Mouse (Mus musculus): ENCODE measurements at regions not wholly inside any gene's neighbourhood (a gene's known extent, or its start where the extent isn't known, plus 50 kb on each side); places are given as distances from the start of the nearest gene placed in this dataset.

DNA sequence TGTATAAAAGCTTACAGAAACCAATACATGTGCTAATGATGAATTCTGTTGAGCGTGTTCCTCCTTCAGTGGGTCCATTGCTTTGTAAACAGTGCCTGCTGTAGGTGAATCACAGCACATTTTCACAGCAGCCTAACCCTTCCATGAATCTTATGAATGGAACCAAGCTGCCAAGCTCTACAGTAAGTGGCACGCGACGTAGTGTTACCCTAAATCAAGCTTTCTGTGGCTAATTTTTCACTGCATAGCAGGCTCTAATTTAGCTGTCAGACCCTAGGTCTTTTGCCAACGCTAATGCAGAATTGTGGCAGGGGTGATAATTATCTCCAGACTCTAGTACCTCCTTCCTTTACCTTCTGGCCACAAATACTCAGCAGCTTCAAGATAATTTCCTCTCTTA lies 339.0 kb upstream of the Ercc4 start:
- Histone ChIP-seq H3K4me3 (no peak overlapping the region), H3K9me3 (no peaks in the 10 kb centered on the region), H3K9ac (no peak overlapping the region), H3K27me3 (no peaks in the 10 kb centered on the region), H3K36me3 (no peaks in the 10 kb centered on the region), H3K27ac (no peak overlapping the region), H3K4me2 (replicated peaks) (no peak overlapping the region), H3K4me1 (no peaks in the 10 kb centered on the region)
- no peak for ATAC-seq (ENCODE audit: low FRiP score, low read depth)
- WGBS: 61% methylated on average over 5 of the region's 5 CpGs

DNA sequence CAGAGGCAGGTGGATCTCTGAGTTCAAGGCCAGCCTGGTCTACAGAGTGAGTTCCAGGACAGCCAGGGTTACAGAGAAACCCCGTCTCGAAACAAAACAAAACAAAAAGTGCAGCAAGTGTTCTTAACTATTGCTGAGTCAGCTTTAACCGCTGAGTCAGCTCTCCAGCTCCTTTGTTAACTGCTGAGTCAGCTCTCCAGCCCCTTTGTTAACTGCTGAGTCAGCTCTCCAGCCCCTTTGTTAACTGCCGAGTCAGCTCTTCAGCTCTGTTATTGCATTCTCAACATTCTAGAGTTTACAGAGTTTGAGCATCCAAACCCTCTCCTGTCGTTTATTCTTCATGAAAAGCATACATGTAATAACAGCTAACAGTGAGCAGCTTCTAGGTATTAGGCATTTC lies 336.9 kb upstream of the Ercc4 start:
- Histone ChIP-seq H3K9ac (no peak overlapping the region), H3K27me3 (no peaks in the 10 kb centered on the region), H3K36me3 (no peaks in the 10 kb centered on the region), H3K4me3 (no peak overlapping the region), H3K4me2 (replicated peaks) (no peak overlapping the region), H3K27ac (no peak overlapping the region), H3K4me1 (no peaks in the 10 kb centered on the region), H3K9me3 (no peaks in the 10 kb centered on the region)
- WGBS: 87% methylated on average over 5 of the region's 5 CpGs
- ATAC-seq (ENCODE audit: low FRiP score, low read depth): no peak

DNA sequence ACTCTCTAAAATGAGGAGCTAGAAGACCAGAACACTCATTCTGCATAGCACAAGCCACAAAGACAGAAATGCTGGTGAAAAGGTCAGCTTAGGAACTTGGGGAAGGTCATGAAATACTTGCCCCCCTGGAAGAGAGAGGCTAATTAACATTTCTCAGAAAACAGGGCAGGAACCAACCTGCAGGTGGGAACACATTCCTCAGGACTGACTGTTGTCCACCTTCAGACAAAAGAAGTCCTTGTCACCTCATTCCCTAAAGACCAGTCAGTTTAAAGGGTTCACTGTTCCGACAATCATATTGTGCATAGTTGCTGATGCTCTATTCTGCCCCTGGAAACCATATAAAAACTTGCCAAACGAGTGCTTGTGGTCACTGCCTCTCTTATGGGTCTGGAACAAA lies 333.6 kb upstream of the Ercc4 start:
- Histone ChIP-seq H3K27ac (no peak overlapping the region), H3K9me3 (no peaks in the 10 kb centered on the region), H3K4me1 (no peaks in the 10 kb centered on the region), H3K4me3 (no peak overlapping the region), H3K9ac (no peak overlapping the region), H3K4me2 (replicated peaks) (no peak overlapping the region), H3K36me3 (no peaks in the 10 kb centered on the region), H3K27me3 (no peaks in the 10 kb centered on the region)
- 51% methylated on average over 2 of the region's 2 CpGs for WGBS
- ATAC-seq (ENCODE audit: low FRiP score, low read depth): no peak

DNA sequence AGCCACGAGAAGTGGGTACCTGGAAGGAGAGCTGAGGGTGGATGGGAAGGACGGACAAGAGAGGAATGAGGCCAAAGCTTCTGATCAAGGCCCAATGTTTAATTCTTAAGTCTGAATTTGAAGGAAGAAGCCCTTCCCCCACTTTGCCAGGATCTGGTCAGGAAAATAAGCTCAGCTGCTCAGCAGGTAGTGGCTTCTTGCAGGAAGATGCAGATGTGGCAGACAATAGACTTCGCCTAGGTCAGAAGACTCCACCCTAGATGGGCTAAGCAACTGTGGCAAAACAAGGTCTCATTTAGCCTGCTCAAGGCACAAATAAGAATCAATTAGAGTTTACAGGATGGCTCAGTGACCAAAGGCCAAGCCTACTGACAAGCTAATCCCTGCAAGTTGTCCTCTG lies 330.4 kb upstream of the Ercc4 start:
- no peak overlapping the region for H3K9ac ChIP-seq
- no peaks in the 10 kb centered on the region for H3K36me3 ChIP-seq
- H3K27me3 ChIP-seq: no peaks in the 10 kb centered on the region
- H3K27ac ChIP-seq: no peak overlapping the region
- no peak overlapping the region for H3K4me2 ChIP-seq (replicated peaks)
- no peak overlapping the region for H3K4me3 ChIP-seq
- 75% methylated on average over 3 of the region's 3 CpGs for WGBS
- H3K9me3 ChIP-seq: no peaks in the 10 kb centered on the region
- ATAC-seq (ENCODE audit: low FRiP score, low read depth): no peak
- no peaks in the 10 kb centered on the region for H3K4me1 ChIP-seq

DNA sequence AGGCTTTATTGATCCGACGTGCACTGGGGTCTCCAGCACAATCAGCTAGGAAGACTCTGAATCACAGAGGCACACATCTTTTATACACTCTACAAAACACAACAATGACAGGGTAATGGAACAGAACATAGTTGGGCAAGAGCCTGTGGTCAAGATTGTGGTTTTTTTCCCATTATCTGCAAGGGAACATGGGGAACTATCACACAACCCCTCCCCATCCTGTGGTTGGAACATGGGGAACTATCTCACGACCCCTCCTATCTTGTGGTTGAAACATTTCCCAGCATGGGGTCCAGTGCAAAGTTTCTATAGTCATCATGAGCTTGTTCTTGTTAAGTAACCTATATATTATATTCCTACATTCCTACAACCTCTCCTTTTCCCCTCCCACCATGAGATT lies 328.8 kb upstream of the Ercc4 start:
- 93% methylated on average over 3 of the region's 3 CpGs for WGBS
- ATAC-seq (ENCODE audit: low FRiP score, low read depth): no peak
- Histone ChIP-seq H3K27me3 (no peaks in the 10 kb centered on the region), H3K9ac (no peak overlapping the region), H3K4me1 (no peaks in the 10 kb centered on the region), H3K9me3 (no peaks in the 10 kb centered on the region), H3K4me2 (replicated peaks) (no peak overlapping the region), H3K36me3 (no peaks in the 10 kb centered on the region), H3K27ac (no peak overlapping the region), H3K4me3 (no peak overlapping the region)

DNA sequence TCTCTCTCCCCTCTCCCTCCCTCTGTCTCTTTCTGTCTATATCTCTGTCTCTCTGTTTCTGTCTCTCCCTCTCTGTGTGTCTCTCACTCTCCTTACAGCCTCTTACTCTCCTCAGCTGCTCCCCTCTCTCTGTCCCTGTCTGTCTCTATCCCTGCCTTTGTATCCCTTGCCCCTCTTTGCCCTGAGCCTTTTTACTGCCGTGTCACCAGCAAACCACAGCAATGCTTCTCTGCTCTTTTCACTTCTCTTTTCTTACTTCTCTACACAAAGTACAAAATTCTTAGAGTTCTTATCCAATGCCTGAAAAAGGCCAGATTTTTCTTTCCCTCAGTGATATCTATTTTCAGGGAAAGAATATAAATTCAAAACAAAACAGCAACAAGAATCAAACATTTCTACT lies 323.7 kb upstream of the Ercc4 start:
- Histone ChIP-seq H3K9me3 (no peaks in the 10 kb centered on the region), H3K4me2 (replicated peaks) (no peak overlapping the region), H3K27ac (no peak overlapping the region), H3K36me3 (no peaks in the 10 kb centered on the region), H3K4me3 (no peak overlapping the region), H3K27me3 (no peaks in the 10 kb centered on the region), H3K4me1 (no peaks in the 10 kb centered on the region), H3K9ac (no peak overlapping the region)
- WGBS: 62% methylated on average over 1 of the region's 1 CpGs
- ATAC-seq (ENCODE audit: low FRiP score, low read depth): no peak

DNA sequence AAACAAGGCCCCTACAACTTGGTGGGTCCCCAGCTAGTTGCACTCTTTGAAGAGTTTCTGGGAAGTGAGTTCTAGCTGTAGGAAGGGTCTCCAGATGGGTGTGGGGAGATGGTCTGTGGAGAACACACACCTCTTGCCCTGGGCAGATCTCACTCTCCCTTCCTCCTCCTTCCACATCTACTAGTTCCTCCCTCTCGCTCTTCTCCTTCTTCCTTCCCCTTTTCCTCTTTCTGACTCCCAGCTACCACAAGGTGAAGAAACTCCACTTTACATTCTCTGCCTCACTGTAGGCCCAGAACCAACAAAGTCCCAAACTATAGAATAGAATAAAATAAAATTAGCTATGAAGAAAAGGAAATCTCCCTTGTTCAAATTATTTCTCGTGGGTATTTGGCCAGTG lies 311.0 kb upstream of the Ercc4 start:
- Histone ChIP-seq H3K27ac (no peak overlapping the region), H3K36me3 (no peaks in the 10 kb centered on the region), H3K4me3 (no peak overlapping the region), H3K4me2 (replicated peaks) (no peak overlapping the region), H3K4me1 (no peaks in the 10 kb centered on the region), H3K9me3 (no peaks in the 10 kb centered on the region), H3K27me3 (no peaks in the 10 kb centered on the region), H3K9ac (no peak overlapping the region)
- 81% methylated on average over 2 of the region's 2 CpGs for WGBS
- no peak for ATAC-seq (ENCODE audit: low FRiP score, low read depth)

DNA sequence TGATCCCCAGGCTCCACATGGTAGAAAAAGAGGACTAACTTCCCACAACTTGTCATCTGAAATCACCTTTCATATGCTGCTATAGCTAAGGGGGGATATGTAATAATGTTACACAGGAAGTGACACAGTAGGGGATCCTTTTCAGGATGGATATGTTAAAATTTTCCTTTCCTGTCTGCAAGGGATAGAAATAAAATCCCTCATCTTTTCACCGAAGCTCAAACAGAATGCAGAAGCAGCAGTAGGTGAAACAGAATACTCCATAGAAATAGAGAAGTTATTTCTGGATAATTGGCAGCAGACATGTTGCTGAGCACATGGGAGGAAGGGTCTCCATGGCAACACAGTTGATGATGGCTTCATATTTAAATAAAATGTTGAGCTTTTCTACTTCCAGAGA lies 309.3 kb upstream of the Ercc4 start:
- no peaks in the 10 kb centered on the region for H3K9me3 ChIP-seq
- H3K9ac ChIP-seq: no peak overlapping the region
- H3K27me3 ChIP-seq: no peaks in the 10 kb centered on the region
- H3K4me1 ChIP-seq: no peaks in the 10 kb centered on the region
- 60% methylated on average over 1 of the region's 1 CpGs for WGBS
- H3K36me3 ChIP-seq: no peaks in the 10 kb centered on the region
- no peak overlapping the region for H3K4me2 ChIP-seq (replicated peaks)
- ATAC-seq (ENCODE audit: low FRiP score, low read depth): no peak
- no peak overlapping the region for H3K27ac ChIP-seq
- H3K4me3 ChIP-seq: no peak overlapping the region

DNA sequence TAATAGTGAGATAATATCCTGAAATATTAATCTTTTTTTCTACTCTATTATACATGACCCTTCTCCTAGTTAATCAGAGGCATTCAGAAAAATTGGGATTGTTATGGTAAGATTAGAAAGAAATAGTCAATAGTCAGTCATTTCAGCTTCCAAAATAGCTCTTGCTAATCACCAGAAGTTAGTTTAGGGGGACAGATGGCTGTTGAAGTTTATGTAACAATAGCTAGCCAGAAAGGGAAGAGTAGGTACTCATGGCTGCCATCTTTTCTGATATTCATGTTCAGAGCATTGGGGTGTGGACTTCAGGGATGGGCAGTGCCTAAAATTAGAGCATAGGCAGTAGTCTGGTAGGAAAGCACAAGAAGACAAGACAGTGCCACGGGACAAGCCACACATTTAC lies 306.8 kb upstream of the Ercc4 start:
- H3K9me3 ChIP-seq: no peaks in the 10 kb centered on the region
- no peak overlapping the region for H3K4me2 ChIP-seq (replicated peaks)
- no peak overlapping the region for H3K9ac ChIP-seq
- 89% methylated on average over 1 of the region's 1 CpGs for WGBS
- no peaks in the 10 kb centered on the region for H3K4me1 ChIP-seq
- no peak overlapping the region for H3K27ac ChIP-seq
- no peak overlapping the region for H3K4me3 ChIP-seq
- ATAC-seq (ENCODE audit: low FRiP score, low read depth): no peak
- no peaks in the 10 kb centered on the region for H3K27me3 ChIP-seq
- H3K36me3 ChIP-seq: no peaks in the 10 kb centered on the region

DNA sequence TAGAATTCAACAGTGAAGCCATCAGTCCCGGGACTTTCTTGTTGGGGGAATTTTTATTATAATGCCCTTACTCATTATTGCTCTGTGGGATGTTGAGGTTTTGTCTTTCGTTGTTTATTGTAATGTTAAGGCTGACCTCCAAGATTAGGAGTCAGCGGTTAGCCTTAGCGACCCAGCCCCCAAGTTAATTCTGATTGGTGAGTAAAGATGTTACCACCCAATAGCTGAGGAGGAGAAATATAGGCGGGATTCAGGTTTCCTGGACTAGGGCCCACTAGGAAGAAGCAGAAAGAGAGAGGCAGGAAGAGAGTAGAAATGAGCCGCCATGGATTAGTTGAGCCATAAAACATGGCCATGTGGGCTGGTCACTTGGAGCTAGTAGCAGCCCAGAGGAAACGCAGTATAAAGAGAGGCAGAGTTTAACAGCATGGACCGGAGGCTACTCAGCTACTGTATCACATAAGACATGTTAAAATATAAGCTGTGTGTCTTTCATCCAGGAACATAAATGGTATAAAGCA lies 302.1 kb upstream of the Ercc4 start:
- no peaks in the 10 kb centered on the region for H3K36me3 ChIP-seq
- H3K4me3 ChIP-seq: no peak overlapping the region
- H3K4me1 ChIP-seq: peaks cover 13% of the 10 kb centered on the region
- no peaks in the 10 kb centered on the region for H3K9me3 ChIP-seq
- no peak overlapping the region for H3K4me2 ChIP-seq (replicated peaks)
- 37% methylated on average over 8 of the region's 8 CpGs for WGBS
- peak; percentile 40; the same call in 1 of the 2 replicates for ATAC-seq (ENCODE audit: low FRiP score, low read depth)
- H3K27me3 ChIP-seq: no peaks in the 10 kb centered on the region
- H3K9ac ChIP-seq: no peak overlapping the region
- H3K27ac ChIP-seq: no peak overlapping the region

DNA sequence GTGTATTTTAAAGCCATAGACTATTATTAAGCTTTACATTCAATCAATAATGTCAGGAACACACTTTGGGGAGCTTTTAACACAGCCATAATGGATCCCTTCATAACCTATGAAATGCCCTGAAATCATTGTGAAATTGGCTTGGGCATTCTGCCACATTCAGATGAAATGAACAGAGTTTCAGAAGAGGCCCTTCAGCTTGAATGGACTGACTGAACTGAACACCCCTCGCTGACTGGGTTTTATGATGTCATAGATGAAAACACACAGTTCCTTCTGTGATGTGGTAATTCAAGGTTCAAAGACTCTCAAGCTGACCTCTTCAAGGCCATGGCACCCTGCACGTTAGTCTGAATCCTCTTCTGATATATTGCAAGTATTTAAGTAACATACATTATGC lies 298.4 kb upstream of the Ercc4 start:
- Histone ChIP-seq H3K4me3 (no peak overlapping the region), H3K36me3 (no peaks in the 10 kb centered on the region), H3K4me2 (replicated peaks) (no peak overlapping the region), H3K9ac (no peak overlapping the region), H3K27ac (no peak overlapping the region), H3K27me3 (no peaks in the 10 kb centered on the region), H3K4me1 (peaks cover 13% of the 10 kb centered on the region), H3K9me3 (no peaks in the 10 kb centered on the region)
- 31% methylated on average over 2 of the region's 2 CpGs for WGBS
- ATAC-seq (ENCODE audit: low FRiP score, low read depth): peak; percentile 59; the same call in 1 of the 2 replicates

DNA sequence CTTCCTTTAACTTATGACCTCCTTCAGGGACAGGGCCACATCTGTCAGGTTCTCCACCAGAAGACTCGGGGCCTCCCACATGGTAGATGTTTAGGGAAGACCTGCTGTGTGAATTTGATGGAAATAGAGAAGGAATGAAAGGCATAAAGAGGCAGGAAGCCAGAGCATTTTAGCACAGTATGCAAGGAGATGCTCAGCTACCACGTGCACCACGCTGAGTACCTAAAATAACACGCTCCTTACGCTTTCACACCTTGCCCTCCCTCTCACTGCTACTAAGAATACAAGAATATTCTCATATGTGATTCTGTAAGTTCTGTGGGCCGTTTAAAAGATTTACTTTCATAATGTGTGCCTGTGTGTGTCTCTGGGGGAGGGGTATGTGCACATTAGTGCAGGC lies 284.8 kb upstream of the Ercc4 start:
- Histone ChIP-seq H3K9ac (no peak overlapping the region), H3K27me3 (no peaks in the 10 kb centered on the region), H3K4me2 (replicated peaks) (no peak overlapping the region), H3K36me3 (no peaks in the 10 kb centered on the region), H3K4me1 (peaks cover 9% of the 10 kb centered on the region; the same call in 1 of the 2 replicates), H3K4me3 (no peak overlapping the region), H3K9me3 (no peaks in the 10 kb centered on the region), H3K27ac (no peak overlapping the region)
- ATAC-seq (ENCODE audit: low FRiP score, low read depth): no peak
- 66% methylated on average over 6 of the region's 6 CpGs for WGBS

DNA sequence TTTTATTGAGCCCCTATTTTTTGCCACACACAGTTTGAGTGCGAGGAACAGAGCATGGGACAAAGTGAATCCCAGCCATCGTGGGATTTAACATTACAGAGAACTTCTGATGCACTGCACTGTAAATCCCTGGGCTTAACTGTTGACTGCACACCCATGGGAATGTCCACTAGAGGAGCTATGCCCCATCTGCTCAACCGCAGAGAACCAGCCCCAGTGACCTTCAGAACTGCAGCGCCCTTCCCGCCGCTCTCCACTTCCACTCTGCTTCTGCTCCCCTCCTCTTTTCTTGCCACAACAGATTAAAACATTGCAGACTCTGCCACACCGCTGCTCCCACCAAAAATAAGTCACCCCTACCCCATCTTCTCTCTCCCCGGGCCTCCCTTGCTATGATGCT lies 283.3 kb upstream of the Ercc4 start:
- ATAC-seq (ENCODE audit: low FRiP score, low read depth): no peak
- Histone ChIP-seq H3K9me3 (no peaks in the 10 kb centered on the region), H3K27me3 (no peaks in the 10 kb centered on the region), H3K4me1 (no peaks in the 10 kb centered on the region), H3K27ac (no peak overlapping the region), H3K4me3 (no peak overlapping the region), H3K4me2 (replicated peaks) (no peak overlapping the region), H3K9ac (no peak overlapping the region), H3K36me3 (no peaks in the 10 kb centered on the region)
- WGBS: 59% methylated on average over 8 of the region's 8 CpGs
